Mouse (Mus musculus) left cerebral cortex, adult 2 months (tissue): ENCODE measurements around the gene Ints4. TPM values are rescaled to one million over a fixed set of nuclear protein-coding genes. Genes with fewer than 3 reads are reported as not detected.
A peak's percentile ranks its signal among the peaks of the same experiment; 100 is the strongest.

Experiments
- DNase-seq, 2 experiments: peaks; one replicate each; pipeline ENCODE4 v3.0.0; 2021 to 2022; ENCODE audit warnings: low spot score in 2 of 2, mixed read lengths in 1 of 2; ENCODE audit errors: extremely low spot score in 1 of 2
- H3K27ac ChIP-seq: fragments of 200-600 bp; 2 replicates; pipeline ENCODE4 v1.8.1; 2022
- H3K4me3 ChIP-seq: fragments of 200-600 bp; 2 replicates; pipeline ENCODE4 v1.8.1; 2022
- CTCF ChIP-seq: fragments of 200-600 bp; IDR thresholded peaks from 2 replicates; pipeline ENCODE4 v1.8.1; 2022; ENCODE audit warnings: antibody characterized with exemption, mild to moderate bottlenecking, moderate library complexity
- intact Hi-C: fragments of 180-260 bp; cut with DNase I; formaldehyde crosslinking; loops from one replicate; pipeline ENCODE4 v1.15.1; 2025
- total RNA-seq, 2 experiments: library from RNA; stranded (reverse); gene quantifications; 2 replicates each; pipeline ENCODE4 v1.2.3; 2021

Ints4 gene
- total RNA-seq, 2 experiments from 2014 or later = 28.7 to 30.9 TPM

DNA sequence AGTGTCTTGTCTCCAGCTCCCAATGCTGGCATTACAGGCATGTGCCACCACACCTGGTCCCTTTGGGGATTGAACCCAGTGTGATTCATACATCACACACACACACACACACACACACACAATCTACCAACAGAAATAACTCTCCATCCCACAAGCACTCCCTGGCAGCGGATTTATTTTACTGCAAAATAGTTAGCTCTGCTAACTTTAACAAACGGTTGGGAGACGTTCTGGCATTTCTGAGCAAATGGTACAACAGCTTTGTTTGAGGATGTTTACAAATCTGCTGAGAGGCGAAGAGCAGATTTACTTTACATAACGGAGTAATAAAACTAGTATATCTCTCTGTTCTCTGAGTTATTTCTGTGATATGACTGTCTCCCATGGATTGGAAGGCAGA, 7.8 kb upstream of the Ints4 start:
- intact Hi-C loops = no loop called here
- Histone ChIP-seq H3K27ac (no peak overlapping the region), H3K4me3 (no peak overlapping the region)
- DNase-seq = no peak
- no peak for TF ChIP-seq CTCF

DNA sequence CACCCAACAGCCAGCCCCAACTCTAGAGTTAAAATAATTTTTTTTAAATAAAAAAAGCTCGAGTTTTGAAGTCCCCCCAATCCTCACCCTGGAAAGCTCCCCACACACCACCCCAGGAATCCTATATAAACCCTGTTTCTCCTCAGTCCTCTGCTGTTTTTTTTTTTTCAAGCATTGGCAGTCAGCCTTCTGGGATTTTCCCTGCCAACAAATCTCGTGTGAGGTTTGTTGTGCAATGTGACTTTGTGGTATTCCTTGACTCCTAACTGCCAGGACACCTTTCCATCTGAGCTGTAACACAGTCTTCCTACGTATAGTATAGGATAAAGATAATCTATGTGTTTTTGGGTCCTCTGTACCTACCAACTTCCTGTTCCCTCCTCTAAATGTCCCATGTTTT, 1.4 kb upstream of the Ints4 start:
- no peak for TF ChIP-seq CTCF
- no peak overlapping the region for H3K4me3 ChIP-seq
- DNase-seq = no peak
- intact Hi-C loops = no loop called here
- H3K27ac ChIP-seq = no peak overlapping the region

DNA sequence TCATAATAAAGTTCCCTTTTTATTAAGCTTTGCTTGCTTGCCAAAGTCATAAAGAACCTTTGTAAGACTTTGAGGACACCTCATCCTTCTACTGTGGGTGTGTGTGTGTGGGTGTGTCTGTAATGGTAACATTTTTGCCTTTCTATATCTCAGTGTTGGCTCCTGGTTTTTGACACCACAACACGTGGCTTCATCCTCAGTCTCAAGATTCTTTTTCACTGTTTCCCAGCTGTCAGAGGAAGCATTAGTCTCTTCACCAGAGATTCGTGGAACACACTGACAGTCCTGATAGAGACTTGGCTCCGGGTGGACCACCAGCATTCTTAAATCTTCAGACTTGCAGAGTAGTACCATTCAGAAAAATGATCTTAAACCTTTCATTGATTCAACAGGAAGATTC, 466 bp upstream of the Ints4 start:
- DNase-seq = no peak
- TF ChIP-seq CTCF = no peak
- Histone ChIP-seq H3K27ac (0 out of 2 replicates have a peak overlapping the region, but pooled peaks have one; percentile 20), H3K4me3 (peak overlapping the region; percentile 94)
- intact Hi-C loops = loop anchor here (1.0 to 5.0 kb wide), 3 partner anchors 53 to 217 kb away; partner anchors contain the start of genes Aamdc, Clns1a and Rsf1

DNA sequence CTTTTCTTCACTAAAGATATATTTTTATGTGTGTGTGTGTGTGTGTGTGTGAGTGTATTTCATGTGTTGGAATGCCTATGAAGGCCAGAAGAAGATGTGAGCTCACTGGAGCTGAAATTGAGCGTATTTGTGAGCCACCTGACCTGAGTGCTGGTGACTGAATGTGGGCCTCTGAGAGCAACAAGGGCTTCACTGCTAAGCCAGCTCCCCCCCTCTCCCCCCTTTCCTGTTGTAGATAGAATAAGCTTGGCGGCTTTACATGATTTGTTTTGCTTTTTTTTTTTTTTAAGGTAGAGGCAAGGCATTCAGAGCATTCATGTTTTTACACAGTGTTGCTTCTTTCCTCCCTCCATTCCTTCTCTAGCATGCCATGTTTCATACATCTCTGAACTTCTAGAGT, 2.6 kb downstream of the Ints4 start:
- Histone ChIP-seq H3K4me3 (no peak overlapping the region), H3K27ac (no peak overlapping the region)
- DNase-seq = no peak
- intact Hi-C loops = loop anchor here (5.0 kb wide), 1 partner anchor 214 kb away; the partner anchor contains the start of gene Clns1a
- TF ChIP-seq CTCF = no peak

DNA sequence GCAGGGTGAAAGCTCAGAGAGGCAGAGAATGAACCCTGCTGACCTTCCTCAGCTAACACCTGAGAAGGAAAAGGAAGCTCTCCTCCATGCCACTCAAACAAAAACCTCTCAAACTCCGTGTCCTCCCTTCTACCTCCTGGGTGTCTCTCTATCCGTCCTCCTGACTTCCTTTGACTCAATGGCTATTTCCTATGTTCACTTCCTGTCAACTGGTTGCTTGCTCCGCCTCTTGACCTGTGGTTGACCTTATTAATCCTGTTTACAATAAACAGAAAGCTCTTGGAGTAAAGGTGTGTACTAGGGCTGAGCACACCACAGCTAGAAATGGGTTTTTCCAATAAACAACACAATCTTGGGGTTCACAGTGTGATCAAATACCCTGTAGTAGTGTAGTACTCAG, 10.4 kb downstream of the Ints4 start:
- no peak overlapping the region for H3K27ac ChIP-seq
- TF ChIP-seq CTCF = no peak
- H3K4me3 ChIP-seq = no peak overlapping the region
- DNase-seq = no peak
- intact Hi-C loops = no loop called here

DNA sequence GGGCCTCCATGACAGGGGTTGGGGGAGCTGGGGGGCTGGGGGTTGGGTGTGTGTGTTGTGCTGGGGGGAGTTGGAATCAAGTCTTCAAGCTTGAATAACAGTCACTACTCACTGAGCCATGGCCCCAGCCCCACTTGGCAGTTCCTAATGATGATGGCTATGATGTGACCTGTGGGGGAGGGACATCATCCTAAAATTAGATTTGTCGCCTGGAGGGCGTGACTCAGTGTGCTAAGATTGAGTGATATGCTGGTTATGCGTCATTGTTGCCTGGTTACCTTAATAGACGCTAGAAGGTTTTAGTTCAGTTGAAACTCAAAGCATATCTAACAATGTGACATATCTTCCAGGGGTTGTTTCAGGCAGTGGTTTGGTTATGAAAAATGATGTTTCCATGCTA, 11.7 kb downstream of the Ints4 start:
- TF ChIP-seq CTCF = no peak
- intact Hi-C loops = no loop called here
- H3K4me3 ChIP-seq = no peak overlapping the region
- H3K27ac ChIP-seq = no peak overlapping the region
- DNase-seq = no peak

DNA sequence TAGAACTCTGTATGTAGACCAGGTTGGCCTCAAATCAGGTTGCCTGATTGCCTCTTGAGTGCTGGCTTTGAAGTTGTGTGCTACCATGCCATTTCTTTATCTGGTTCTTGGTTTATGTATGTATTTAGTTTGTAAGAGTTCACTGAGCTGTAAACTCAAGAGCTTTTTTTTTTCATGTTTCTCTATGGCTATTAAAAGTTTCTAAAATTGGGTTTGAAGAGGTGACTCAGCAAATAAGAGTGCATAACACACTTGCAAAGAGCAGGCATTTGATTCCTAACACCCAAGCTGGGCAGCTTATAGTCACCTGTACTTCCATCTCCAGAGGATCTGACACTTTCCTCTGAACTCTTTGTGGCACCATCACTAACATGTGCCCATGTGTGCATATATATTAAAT, 14.3 kb downstream of the Ints4 start:
- Histone ChIP-seq H3K27ac (no peak overlapping the region), H3K4me3 (no peak overlapping the region)
- no peak for DNase-seq
- intact Hi-C loops = no loop called here
- TF ChIP-seq CTCF = no peak

DNA sequence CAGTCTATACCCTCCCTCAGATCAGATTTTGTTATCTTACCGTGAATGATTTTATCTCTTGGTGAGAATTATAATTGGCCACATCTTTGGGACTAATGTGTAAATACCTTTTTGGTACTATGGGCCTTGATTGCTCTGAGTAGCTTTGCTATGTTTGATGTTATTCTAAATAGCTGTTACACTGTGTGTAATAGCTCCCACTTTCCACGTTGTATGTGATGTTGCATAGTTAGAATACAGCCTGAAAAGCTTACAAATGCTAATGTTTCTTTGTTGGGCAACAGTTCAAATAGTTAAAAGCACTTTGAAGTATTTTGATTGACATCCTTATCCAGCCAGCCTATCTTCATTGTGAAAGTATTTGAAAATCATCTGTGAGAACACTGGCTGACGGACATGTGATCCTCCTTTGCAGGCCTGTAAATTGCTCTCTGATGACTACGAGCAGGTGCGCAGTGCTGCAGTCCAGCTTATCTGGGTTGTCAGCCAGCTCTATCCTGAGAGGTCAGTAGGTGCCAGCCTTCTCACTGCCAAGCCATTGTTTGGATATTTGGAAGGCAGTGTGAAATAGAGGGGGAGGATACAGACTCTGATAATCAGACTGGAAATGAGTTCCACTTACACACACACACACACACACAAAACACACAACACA, 19.9 kb downstream of the Ints4 start:
- no peak for TF ChIP-seq CTCF
- intact Hi-C loops = no loop called here
- Histone ChIP-seq H3K27ac (no peak overlapping the region), H3K4me3 (no peak overlapping the region)
- DNase-seq = no peak

DNA sequence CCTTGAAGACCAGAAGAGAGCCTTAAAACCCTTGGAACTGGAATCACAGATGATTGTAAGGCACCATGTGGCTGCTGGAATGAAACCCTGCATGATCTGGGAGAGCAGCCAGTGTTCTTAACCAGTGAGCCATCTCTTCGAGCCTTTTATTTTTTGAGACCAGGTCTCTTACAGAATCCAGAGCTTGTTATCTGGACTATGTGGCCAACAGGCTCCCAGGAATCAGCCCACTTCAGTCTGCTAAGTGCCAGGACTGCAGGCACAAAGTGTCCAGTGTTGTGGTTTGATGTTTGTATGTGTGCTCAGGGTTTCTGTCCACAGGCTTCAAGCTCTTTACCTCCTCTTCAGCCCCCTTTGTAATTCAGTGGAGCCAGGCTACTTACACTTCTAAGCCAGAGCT, 34.0 kb downstream of the Ints4 start:
- no peak overlapping the region for H3K4me3 ChIP-seq
- H3K27ac ChIP-seq = no peak overlapping the region
- DNase-seq = no peak
- intact Hi-C loops = no loop called here
- TF ChIP-seq CTCF = no peak

DNA sequence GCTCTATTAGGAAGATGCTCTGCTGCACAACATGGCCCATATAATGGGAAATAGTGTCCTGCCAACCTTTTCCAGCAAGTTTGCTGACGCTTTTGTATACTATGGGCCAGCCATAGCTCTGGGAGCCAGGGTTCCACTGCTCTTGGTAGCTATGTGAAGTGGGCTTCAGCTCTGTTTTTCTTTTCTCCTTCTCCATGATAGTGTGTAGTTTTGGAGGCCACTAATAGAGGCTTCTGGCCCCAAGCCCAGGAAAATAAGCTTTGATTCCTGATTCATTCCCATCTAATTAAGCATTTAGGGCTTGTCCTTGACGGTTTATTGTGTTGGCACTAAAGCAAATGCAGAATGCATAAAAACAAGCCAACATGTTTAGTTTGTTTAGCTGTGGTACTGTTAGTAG, 39.2 kb downstream of the Ints4 start:
- intact Hi-C loops = no loop called here
- H3K4me3 ChIP-seq = no peak overlapping the region
- no peak overlapping the region for H3K27ac ChIP-seq
- DNase-seq = no peak
- TF ChIP-seq CTCF = no peak

DNA sequence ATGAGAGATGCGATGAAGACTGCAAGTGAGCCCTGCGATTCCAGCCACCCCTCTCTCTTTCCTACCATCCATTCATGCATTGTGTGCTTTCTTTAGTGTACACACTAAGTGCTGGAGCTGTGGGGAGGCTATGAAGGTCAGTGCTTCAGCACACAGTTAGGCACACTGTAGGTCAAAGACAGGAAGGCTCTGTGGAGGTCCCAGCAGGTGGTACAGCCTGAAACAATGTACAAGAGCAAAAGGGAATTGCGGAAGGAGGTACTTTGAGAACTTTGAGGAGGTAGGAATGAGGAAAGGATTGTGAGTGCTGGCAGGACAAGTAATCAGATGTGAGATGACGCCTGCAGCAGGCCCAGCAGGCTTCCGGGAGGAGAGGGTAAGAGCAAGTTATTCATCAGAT, 54.8 kb downstream of the Ints4 start:
- H3K4me3 ChIP-seq = no peak overlapping the region
- H3K27ac ChIP-seq = no peak overlapping the region
- TF ChIP-seq CTCF = no peak
- intact Hi-C loops = no loop called here
- no peak for DNase-seq

DNA sequence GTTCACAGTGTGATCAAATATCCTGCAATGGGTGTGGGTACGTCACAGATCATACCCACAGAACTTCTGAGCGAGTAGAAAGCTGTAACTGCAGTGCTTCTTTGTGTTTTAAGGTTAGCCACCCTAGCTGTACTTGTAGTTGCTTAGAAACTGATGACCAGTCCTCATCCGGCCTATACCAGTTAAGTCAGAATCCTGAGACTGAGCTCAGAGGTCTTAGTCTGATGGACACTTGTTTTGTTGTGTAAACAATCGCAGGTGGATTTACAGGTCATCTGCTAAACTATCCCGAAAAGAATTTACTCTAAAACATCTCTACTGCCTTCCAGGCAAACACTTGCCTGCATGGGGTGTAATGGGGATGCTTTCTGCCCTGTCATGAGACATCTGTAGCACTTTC, 55.8 kb downstream of the Ints4 start:
- no peak for TF ChIP-seq CTCF
- Histone ChIP-seq H3K27ac (no peak overlapping the region), H3K4me3 (no peak overlapping the region)
- intact Hi-C loops = no loop called here
- no peak for DNase-seq

DNA sequence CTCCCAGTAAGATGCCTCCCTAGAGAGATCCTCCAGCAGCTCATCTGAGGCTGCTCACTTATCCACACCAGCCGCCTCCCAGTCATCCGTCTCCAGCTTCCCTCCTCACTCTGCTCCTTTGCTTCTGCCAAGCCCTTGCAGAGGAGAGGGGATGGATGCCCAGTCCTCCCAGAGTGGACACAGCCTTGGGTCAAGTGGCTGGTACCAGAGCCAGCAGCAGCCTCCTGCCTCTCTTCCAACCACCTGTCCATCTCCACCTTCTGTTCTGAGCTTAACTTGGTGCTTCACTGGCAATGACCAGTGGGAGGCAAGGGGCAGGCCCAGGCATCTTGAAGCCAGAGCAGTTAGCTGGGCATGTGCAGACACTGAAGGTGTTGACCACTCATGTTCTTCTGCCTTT, 65.7 kb downstream of the Ints4 start:
- intact Hi-C loops = no loop called here
- DNase-seq = no peak
- no peak overlapping the region for H3K27ac ChIP-seq
- TF ChIP-seq CTCF = no peak
- no peak overlapping the region for H3K4me3 ChIP-seq
